Mouse (Mus musculus) stomach, postnatal 0 days (tissue): ENCODE measurements around the gene Serf1. TPM values are rescaled to one million over a fixed set of nuclear protein-coding genes. Genes with fewer than 3 reads are reported as not detected.
"Not testable (repeated sequence)": the region's sequence is repeated elsewhere in the genome, so short reads cannot be mapped to it uniquely, and the experiment has no call there.

Experiments
- ATAC-seq: fragments of 200-750 bp; cut with Nextera tagmentation; 2 replicates; pipeline ENCODE4 v1.8.0; 2017; ENCODE audit not compliant: low FRiP score, low TSS enrichment
- DNase-seq: peaks from one replicate; pipeline ENCODE4 v3.0.0-alpha.2; 2016; ENCODE audit warnings: low spot score
- H3K27ac ChIP-seq: fragments of 300-500 bp; sonication (generic); replicated peaks from 2 replicates; pipeline ENCODE4 v1.5.1; 2014; ENCODE audit warnings: mild to moderate bottlenecking, control low read depth
- H3K27me3 ChIP-seq: fragments of 300-500 bp; sonication (generic); 2 replicates; pipeline ENCODE4 v1.6.1; 2014; ENCODE audit warnings: low read length; ENCODE audit not compliant: control insufficient read depth, insufficient read depth
- H3K36me3 ChIP-seq: fragments of 300-500 bp; sonication (generic); 2 replicates; pipeline ENCODE4 v1.6.1; 2014; ENCODE audit warnings: low read length, mixed read lengths; ENCODE audit not compliant: control insufficient read depth, insufficient read depth
- H3K4me1 ChIP-seq: fragments of 300-500 bp; sonication (generic); replicated peaks from 2 replicates; pipeline ENCODE4 v1.6.1; 2014; ENCODE audit warnings: antibody characterized with exemption; ENCODE audit not compliant: control insufficient read depth, insufficient read depth
- H3K4me2 ChIP-seq: fragments of 300-500 bp; sonication (generic); replicated peaks from 2 replicates; pipeline ENCODE4 v1.6.1; 2014; ENCODE audit warnings: low read depth, mild to moderate bottlenecking, control low read depth, moderate library complexity
- H3K4me3 ChIP-seq: fragments of 300-500 bp; sonication (generic); 2 replicates; pipeline ENCODE4 v1.5.1; 2014; ENCODE audit warnings: low read depth, low read length, control low read depth
- H3K9ac ChIP-seq: fragments of 300-500 bp; sonication (generic); 2 replicates; pipeline ENCODE4 v1.6.1; 2014; ENCODE audit warnings: mild to moderate bottlenecking, low read length, control low read depth, mixed read lengths
- H3K9me3 ChIP-seq: fragments of 300-500 bp; sonication (generic); 2 replicates; pipeline ENCODE4 v1.6.1; 2016; ENCODE audit warnings: low read length; ENCODE audit not compliant: control insufficient read depth
- CTCF ChIP-seq: IDR thresholded peaks from 2 replicates; pipeline ENCODE4 v1.5.1; 2016; ENCODE audit warnings: antibody characterized with exemption, low read depth, mild to moderate bottlenecking, moderate library complexity
- EP300 ChIP-seq: optimal IDR thresholded peaks from 2 replicates; pipeline ENCODE3; 2016; ENCODE audit warnings: antibody characterized with exemption
- WGBS: fragments of 180-500 bp; shearing (Covaris S2); extraction: QIAGEN DNeasy Blood & Tissue Kit; methylation state at CpG from one replicate; pipeline ENCODE4 v1.1.7; 2014; 5-methylcytosine and 5-hydroxymethylcytosine counted together
- polyA plus RNA-seq: library from polyadenylated mRNA; unstranded; fragments of >200 nt; fragmentation: Nextera tagmentation; extraction: Ambion mirVana; gene quantifications from 2 replicates; pipeline ENCODE4 v1.2.1, GENCODE M21; 2015

The Serf1 gene
- polyA plus RNA-seq, 1 experiment from 2014 or later: 89.7 TPM

GRCm38 (mm10) chr13:100141646-100142314, 34.0 kb downstream of the Serf1 start:
- DNase-seq: no peak
- Histone ChIP-seq H3K36me3 (peaks cover 8% of the 10 kb centered on the region), H3K4me1 (no peaks in the 10 kb centered on the region), H3K4me2 (no peak overlapping the region), H3K27me3 (no peaks in the 10 kb centered on the region), H3K9me3 (no peaks in the 10 kb centered on the region), H3K9ac (no peak overlapping the region), H3K4me3 (no peak overlapping the region), H3K27ac (no peak overlapping the region)
- WGBS: 74% methylated on average over 8 of the region's 8 CpGs
- ATAC-seq: no peak
- TF ChIP-seq CTCF: no peak
- no peak for TF ChIP-seq EP300

DNA sequence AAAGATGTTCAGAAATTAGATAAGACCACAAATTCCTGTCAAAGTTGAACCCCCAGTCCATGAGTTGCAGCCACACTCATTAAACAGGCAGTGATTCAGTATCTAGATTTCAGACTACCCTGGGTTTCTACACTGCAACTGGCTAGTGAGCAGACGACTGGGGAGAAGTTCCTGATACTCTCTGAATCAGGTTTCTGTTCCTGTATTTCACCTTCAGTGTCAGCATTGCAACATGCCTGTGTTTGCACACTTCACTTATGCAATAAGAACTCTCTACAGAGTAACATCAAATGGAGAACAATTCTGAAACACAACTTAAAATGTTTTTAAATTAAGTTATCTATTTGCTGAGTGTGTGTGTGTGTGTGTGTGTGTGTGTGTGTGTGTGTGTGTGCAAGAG, 44.8 kb downstream of the Serf1 start:
- WGBS: 58% methylated on average over 1 of the region's 1 CpGs
- Histone ChIP-seq H3K9ac (no peak overlapping the region), H3K9me3 (no peaks in the 10 kb centered on the region), H3K36me3 (no peaks in the 10 kb centered on the region), H3K4me2 (no peak overlapping the region), H3K4me1 (no peaks in the 10 kb centered on the region), H3K4me3 (no peak overlapping the region), H3K27me3 (no peaks in the 10 kb centered on the region), H3K27ac (no peak overlapping the region)
- no peak for ATAC-seq
- TF ChIP-seq EP300 (no peak), CTCF (no peak)
- DNase-seq: no peak

DNA sequence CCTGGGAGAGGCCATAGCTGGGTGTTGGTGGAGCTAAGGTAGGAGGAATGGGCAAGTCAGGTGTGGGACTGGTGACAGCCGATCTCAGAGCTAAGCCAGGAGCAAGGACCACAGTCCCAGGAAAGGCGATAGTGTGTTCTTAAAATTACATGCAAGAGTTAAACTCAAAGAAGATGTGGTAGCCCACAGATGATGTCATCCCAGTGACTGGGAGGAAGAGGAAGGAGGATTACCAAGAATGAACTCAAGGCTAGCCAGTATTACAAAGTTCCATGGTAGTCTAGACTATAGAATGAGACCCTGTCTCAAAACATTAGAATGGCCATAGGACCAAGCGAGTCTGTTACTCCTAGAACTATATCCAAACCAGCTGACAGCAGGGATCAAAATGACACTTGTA, 48.8 kb downstream of the Serf1 start:
- H3K9ac ChIP-seq: no peak overlapping the region
- H3K4me2 ChIP-seq: no peak overlapping the region
- no peak for DNase-seq
- no peak overlapping the region for H3K27ac ChIP-seq
- 90% methylated on average over 3 of the region's 3 CpGs for WGBS
- ATAC-seq: no peak
- no peaks in the 10 kb centered on the region for H3K36me3 ChIP-seq
- TF ChIP-seq EP300 (no peak), CTCF (no peak)
- no peaks in the 10 kb centered on the region for H3K4me1 ChIP-seq
- H3K9me3 ChIP-seq: no peaks in the 10 kb centered on the region
- no peaks in the 10 kb centered on the region for H3K27me3 ChIP-seq
- no peak overlapping the region for H3K4me3 ChIP-seq

- DNase-seq, H3K27me3 ChIP-seq, H3K4me3 ChIP-seq, H3K4me2 ChIP-seq, ATAC-seq, H3K27ac ChIP-seq, H3K36me3 ChIP-seq, H3K9ac ChIP-seq, H3K4me1 ChIP-seq, H3K9me3 ChIP-seq: not testable (repeated sequence)
- 80% methylated on average over 11 of the region's 11 CpGs for WGBS
Observed at GRCm38 (mm10) chr13:100161171-100161870, 53.5 kb downstream of the Serf1 start.

DNA sequence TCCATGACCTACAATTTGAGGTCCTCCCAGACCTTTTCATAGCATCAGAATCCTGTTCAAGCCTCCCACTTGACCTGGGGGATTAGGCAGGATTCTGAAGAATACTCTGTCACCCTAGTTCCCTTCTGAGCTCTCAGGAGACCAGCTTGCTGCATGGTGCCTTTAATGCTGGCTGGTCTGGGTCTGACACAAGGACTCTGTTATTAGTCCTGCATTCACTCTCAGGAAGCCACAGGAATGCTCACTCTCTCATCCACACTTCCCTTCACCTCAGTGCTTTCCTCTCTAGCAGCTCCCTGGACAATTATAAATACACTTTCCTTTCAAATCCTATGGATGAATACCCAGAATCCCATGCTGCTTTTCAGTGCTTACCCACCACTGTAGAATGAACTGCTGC, 54.7 kb downstream of the Serf1 start:
- not testable (repeated sequence) for H3K27ac ChIP-seq, DNase-seq, H3K27me3 ChIP-seq, H3K36me3 ChIP-seq, H3K4me1 ChIP-seq, H3K9me3 ChIP-seq, H3K9ac ChIP-seq, ATAC-seq, H3K4me2 ChIP-seq, H3K4me3 ChIP-seq

Other genes starting within 250 kb of the Serf1 start
- gene Cartpt, start 206.9 kb upstream of the Serf1 start, polyA plus RNA-seq: 72.1 and 79.7 TPM in 2 replicates
- gene Mccc2, start 92.4 kb upstream of the Serf1 start, polyA plus RNA-seq: 27.5 and 32.1 TPM in 2 replicates
- 15.5 and 17.5 TPM in 2 replicates for gene Bdp1, start 3.9 kb upstream of the Serf1 start, polyA plus RNA-seq
- gene Smn1, start 16.8 kb downstream of the Serf1 start, polyA plus RNA-seq: 24.1 and 28.8 TPM in 2 replicates
- 1.1 and 1.2 TPM in 2 replicates for gene Naip2, start 94.1 kb downstream of the Serf1 start, polyA plus RNA-seq
- 0.40 and 0.50 TPM in 2 replicates for gene Naip5, start 138.3 kb downstream of the Serf1 start, polyA plus RNA-seq
- 0.41 and 0.56 TPM in 2 replicates for gene Naip6, start 209.7 kb downstream of the Serf1 start, polyA plus RNA-seq